Mouse (Mus musculus) embryonic facial prominence, embryonic 14.5 days (tissue): ENCODE measurements at regions not wholly inside any gene's neighbourhood (a gene's known extent, or its start where the extent isn't known, plus 50 kb on each side); places are given as distances from the start of the nearest gene placed in this dataset.

Experiments
- ATAC-seq: fragments of 200-750 bp; cut with Nextera tagmentation; 2 replicates; pipeline ENCODE4 v1.8.0; 2017; ENCODE audit warnings: low read depth, moderate number of reproducible peaks, moderate TSS enrichment
- DNase-seq: peaks from one replicate; pipeline ENCODE4 v3.0.0-alpha.2; 2015; ENCODE audit warnings: low spot score
- H3K27ac ChIP-seq: fragments of 300-500 bp; sonication (generic); replicated peaks from 2 replicates; pipeline ENCODE4 v1.5.1; 2014; ENCODE audit warnings: low read depth, mild to moderate bottlenecking, low read length, moderate library complexity
- H3K27me3 ChIP-seq: fragments of 300-500 bp; sonication (generic); replicated peaks from 2 replicates; pipeline ENCODE4 v1.6.1; 2014; ENCODE audit warnings: low read length; ENCODE audit not compliant: control insufficient read depth, insufficient read depth
- H3K36me3 ChIP-seq: fragments of 300-500 bp; sonication (generic); 2 replicates; pipeline ENCODE4 v1.6.1; 2014; ENCODE audit warnings: low read length, mixed read lengths; ENCODE audit not compliant: control insufficient read depth, insufficient read depth
- H3K4me1 ChIP-seq: fragments of 300-500 bp; sonication (generic); 2 replicates; pipeline ENCODE4 v1.6.1; 2014; ENCODE audit warnings: antibody characterized with exemption, low read length; ENCODE audit not compliant: control insufficient read depth, insufficient read depth
- H3K4me2 ChIP-seq: fragments of 300-500 bp; sonication (generic); 2 replicates; pipeline ENCODE4 v1.6.1; 2014; ENCODE audit warnings: low read depth, mild to moderate bottlenecking, low read length, moderate library complexity, mixed read lengths
- H3K4me3 ChIP-seq: fragments of 300-500 bp; sonication (generic); 2 replicates; pipeline ENCODE4 v1.5.1; 2014; ENCODE audit warnings: low read depth, mild to moderate bottlenecking, low read length
- H3K9ac ChIP-seq: fragments of 300-500 bp; sonication (generic); 2 replicates; pipeline ENCODE4 v1.6.1; 2014; ENCODE audit warnings: low read depth, mild to moderate bottlenecking, low read length, moderate library complexity, mixed read lengths
- H3K9me3 ChIP-seq: fragments of 300-500 bp; sonication (generic); 2 replicates; pipeline ENCODE4 v1.6.1; 2016; ENCODE audit warnings: low read length; ENCODE audit not compliant: control insufficient read depth
- WGBS: fragments of 180-500 bp; shearing (Covaris S2); extraction: QIAGEN DNeasy Blood & Tissue Kit; methylation state at CpG from one replicate; pipeline ENCODE4 v1.1.7; 2014; 5-methylcytosine and 5-hydroxymethylcytosine counted together

- Histone ChIP-seq H3K9ac (no peak overlapping the region), H3K4me1 (no peaks in the 10 kb centered on the region), H3K4me2 (no peak overlapping the region), H3K9me3 (no peaks in the 10 kb centered on the region), H3K27me3 (no peaks in the 10 kb centered on the region), H3K27ac (no peak overlapping the region), H3K4me3 (no peak overlapping the region), H3K36me3 (no peaks in the 10 kb centered on the region)
- DNase-seq (no peak), ATAC-seq (no peak)
- WGBS: 71% methylated on average over 7 of the region's 7 CpGs
Measured at GRCm38 (mm10) chr8:29614098-29614497, 2166.6 kb downstream of the Poteg start.

GRCm38 (mm10) chr8:29661616-29662015 lies 2214.1 kb downstream of the Poteg start:
- no peak overlapping the region for H3K4me2 ChIP-seq
- no peaks in the 10 kb centered on the region for H3K9me3 ChIP-seq
- DNase-seq (peak; percentile 5), ATAC-seq (no peak)
- no peak overlapping the region for H3K9ac ChIP-seq
- no peaks in the 10 kb centered on the region for H3K36me3 ChIP-seq
- H3K27ac ChIP-seq: no peak overlapping the region
- H3K4me3 ChIP-seq: no peak overlapping the region
- 74% methylated on average over 3 of the region's 3 CpGs for WGBS
- no peaks in the 10 kb centered on the region for H3K4me1 ChIP-seq
- no peaks in the 10 kb centered on the region for H3K27me3 ChIP-seq

DNA sequence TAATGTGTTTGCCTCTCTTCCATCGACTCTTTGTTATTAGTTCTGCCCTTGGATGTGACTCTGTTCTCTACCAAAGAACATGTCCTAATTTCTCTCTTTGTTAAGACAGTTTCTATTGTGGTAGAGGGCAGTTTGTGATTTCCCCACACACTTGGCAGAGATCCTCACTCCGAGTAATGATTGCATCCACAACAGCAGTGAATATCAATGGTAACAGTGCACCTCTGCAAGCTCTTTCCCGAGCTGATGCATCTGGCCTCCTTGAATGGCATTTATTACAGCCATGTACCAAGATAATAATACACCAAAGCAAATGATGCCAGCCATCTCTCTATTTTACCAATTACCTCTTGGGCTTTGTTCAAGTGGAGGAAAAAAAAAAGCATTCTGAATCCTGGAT lies 2228.4 kb downstream of the Poteg start:
- ATAC-seq (no peak), DNase-seq (no peak)
- H3K4me2 ChIP-seq: no peak overlapping the region
- no peaks in the 10 kb centered on the region for H3K4me1 ChIP-seq
- H3K36me3 ChIP-seq: no peaks in the 10 kb centered on the region
- no peaks in the 10 kb centered on the region for H3K27me3 ChIP-seq
- no peak overlapping the region for H3K9ac ChIP-seq
- no peak overlapping the region for H3K4me3 ChIP-seq
- no peak overlapping the region for H3K27ac ChIP-seq
- WGBS: 74% methylated on average over 3 of the region's 3 CpGs
- H3K9me3 ChIP-seq: no peaks in the 10 kb centered on the region

DNA sequence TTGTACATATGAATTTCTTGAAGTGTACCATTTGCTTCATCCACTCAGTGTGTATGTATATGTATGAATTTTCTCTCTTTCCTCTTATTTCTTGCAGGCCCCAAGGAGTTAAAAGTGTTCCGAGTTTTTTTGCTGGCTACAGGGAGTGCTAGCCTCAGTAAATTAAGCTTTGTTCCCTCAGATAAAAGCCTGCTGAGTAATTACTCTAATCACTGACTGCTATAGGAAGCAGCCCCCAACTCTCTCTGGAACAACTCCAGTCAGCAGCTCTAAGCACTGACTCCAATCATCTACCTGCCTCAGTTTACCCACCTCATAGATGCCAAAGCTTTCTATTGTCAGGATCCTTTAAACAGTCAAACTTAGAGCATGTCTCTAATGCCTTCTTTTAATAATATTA lies 2235.9 kb downstream of the Poteg start:
- H3K4me2 ChIP-seq: no peak overlapping the region
- ATAC-seq: no peak
- no peak for DNase-seq
- no peak overlapping the region for H3K4me3 ChIP-seq
- no peaks in the 10 kb centered on the region for H3K27me3 ChIP-seq
- no peaks in the 10 kb centered on the region for H3K9me3 ChIP-seq
- H3K36me3 ChIP-seq: no peaks in the 10 kb centered on the region
- no peak overlapping the region for H3K9ac ChIP-seq
- no peak overlapping the region for H3K27ac ChIP-seq
- 23% methylated on average over 1 of the region's 1 CpGs for WGBS
- no peaks in the 10 kb centered on the region for H3K4me1 ChIP-seq

GRCm38 (mm10) chr8:29686594-29686993 lies 2239.1 kb downstream of the Poteg start:
- ATAC-seq: no peak
- no peak overlapping the region for H3K4me3 ChIP-seq
- DNase-seq: no peak
- no peaks in the 10 kb centered on the region for H3K4me1 ChIP-seq
- no peaks in the 10 kb centered on the region for H3K27me3 ChIP-seq
- WGBS: 81% methylated on average over 1 of the region's 1 CpGs
- H3K36me3 ChIP-seq: no peaks in the 10 kb centered on the region
- H3K27ac ChIP-seq: no peak overlapping the region
- H3K4me2 ChIP-seq: no peak overlapping the region
- H3K9ac ChIP-seq: no peak overlapping the region
- H3K9me3 ChIP-seq: no peaks in the 10 kb centered on the region

GRCm38 (mm10) chr8:29695698-29696097 lies 2248.2 kb downstream of the Poteg start:
- no peaks in the 10 kb centered on the region for H3K9me3 ChIP-seq
- H3K4me1 ChIP-seq: no peaks in the 10 kb centered on the region
- H3K4me3 ChIP-seq: no peak overlapping the region
- no peaks in the 10 kb centered on the region for H3K36me3 ChIP-seq
- 19% methylated on average over 1 of the region's 1 CpGs for WGBS
- H3K9ac ChIP-seq: no peak overlapping the region
- no peaks in the 10 kb centered on the region for H3K27me3 ChIP-seq
- no peak overlapping the region for H3K4me2 ChIP-seq
- no peak for ATAC-seq
- no peak overlapping the region for H3K27ac ChIP-seq
- no peak for DNase-seq
